Mouse (Mus musculus) cerebellum, postnatal 4 days (tissue): Measurements from ENCODE around the gene E130218I03Rik.

Experiments used
- DNase-seq, 2 experiments: peaks; one replicate each; pipeline ENCODE4 v3.0.0; 2022; ENCODE audit warnings: low spot score in 2 of 2, mixed read lengths in 1 of 2

The E130218I03Rik gene

GRCm38 (mm10) chr4:134286226-134287167 is 43.0 kb downstream of the E130218I03Rik start:
- no peak for DNase-seq

- peak; percentile 97 to 99 for DNase-seq
Measured at GRCm38 (mm10) chr4:134287168-134287564, 43.7 kb downstream of the E130218I03Rik start.

GRCm38 (mm10) chr4:134287575-134288025 is 44.1 kb downstream of the E130218I03Rik start, which contains the start of gene Pdik1l:
Gene Pdik1l (minus strand): TSS chr4:134287895.
- DNase-seq = peak; percentile 46 to 72

- no peak for DNase-seq
Measured at GRCm38 (mm10) chr4:134288397-134289256, 45.2 kb downstream of the E130218I03Rik start.

GRCm38 (mm10) chr4:134292067-134292466 is 48.6 kb downstream of the E130218I03Rik start:
- peak; percentile 62 to 77 for DNase-seq

- DNase-seq = no peak
Measured at GRCm38 (mm10) chr4:134293061-134293691, 49.7 kb downstream of the E130218I03Rik start.

- no peak for DNase-seq
Measured at GRCm38 (mm10) chr4:134293692-134294163, 50.3 kb downstream of the E130218I03Rik start.
